Mouse (Mus musculus): Measurements from ENCODE around the gene Zfp874a. TPM values are rescaled to one million over a fixed set of nuclear protein-coding genes. Genes with fewer than 3 reads are reported as not detected.
"Not testable (repeated sequence)": the region's sequence is repeated elsewhere in the genome, so short reads cannot be mapped to it uniquely, and the experiment has no call there.

The Zfp874a gene
- total RNA-seq (2021): 1 to 10 TPM; 7.1 to 7.8 TPM

- DNase-seq (ENCODE audit: low spot score): peak; percentile 84
- intact Hi-C loops (cut with DNase I): loop anchor here (2.0 to 5.0 kb wide), 2 partner anchors 33 to 76 kb away; partner anchors contain the start of genes Gm26965, Zfp87 and Zfp874b
Observed at GRCm38 (mm10) chr13:67451172-67452020, at the start of gene Zfp874a. Gene Zfp874a, minus strand, starts transcription at chr13:67451624.

- intact Hi-C loops (cut with DNase I): loop anchor here (1.0 kb wide), 1 partner anchor 23 kb away; no protein-coding TSS in a partner anchor
- no peak for DNase-seq (ENCODE audit: low spot score)
Observed at GRCm38 (mm10) chr13:67500908-67501307, 49.5 kb upstream of the Zfp874a start.

GRCm38 (mm10) chr13:67500084-67500719 is 48.8 kb upstream of the Zfp874a start, which contains the start of gene Zfp58:
Gene Zfp58, minus strand, starts transcription at chr13:67500555.
- intact Hi-C loops (cut with DNase I): loop anchor here (1.0 kb wide), 1 partner anchor 24 kb away; no protein-coding TSS in a partner anchor

GRCm38 (mm10) chr13:67495631-67496030 is 44.2 kb upstream of the Zfp874a start:
- intact Hi-C loops (cut with DNase I): no loop called here
- no peak for DNase-seq (ENCODE audit: low spot score)

More at GRCm38 (mm10) chr13:67500084-67500719, 48.8 kb upstream of the Zfp874a start, which contains the start of gene Zfp58:
- DNase-seq (ENCODE audit: low spot score): peak; percentile 75

GRCm38 (mm10) chr13:67484424-67484811 is 33.0 kb upstream of the Zfp874a start:
- intact Hi-C loops (cut with DNase I): loop anchor here (2.0 kb wide), 1 partner anchor 32 kb away; no protein-coding TSS in a partner anchor
- DNase-seq (ENCODE audit: low spot score): no peak

- intact Hi-C loops (cut with DNase I): loop anchor here (2.0 kb wide), 1 partner anchor 31 kb away; no protein-coding TSS in a partner anchor
- peak; percentile 79 for DNase-seq (ENCODE audit: low spot score)
Observed at GRCm38 (mm10) chr13:67483625-67484423, 32.4 kb upstream of the Zfp874a start, which contains the start of gene Zfp874b. Gene Zfp874b, minus strand, starts transcription at chr13:67484258.

GRCm38 (mm10) chr13:67481528-67481927 is 30.1 kb upstream of the Zfp874a start:
- DNase-seq (ENCODE audit: low spot score): no peak
- intact Hi-C loops (cut with DNase I): no loop called here

- intact Hi-C loops (cut with DNase I): no loop called here
- no peak for DNase-seq (ENCODE audit: low spot score)
Observed at GRCm38 (mm10) chr13:67469274-67469673, 17.9 kb upstream of the Zfp874a start.

GRCm38 (mm10) chr13:67463506-67464185 is 12.2 kb upstream of the Zfp874a start:
- intact Hi-C loops (cut with DNase I); DNase-seq (ENCODE audit: low spot score): not testable (repeated sequence)

- DNase-seq (ENCODE audit: low spot score): no peak
- intact Hi-C loops (cut with DNase I): loop anchor here (2.0 to 5.0 kb wide), 2 partner anchors 33 to 75 kb away; partner anchors contain the start of genes Gm26965, Zfp87 and Zfp874b
Observed at GRCm38 (mm10) chr13:67452021-67452309, 541 bp upstream of the Zfp874a start.

- DNase-seq (ENCODE audit: low spot score); intact Hi-C loops (cut with DNase I): not testable (repeated sequence)
Observed at GRCm38 (mm10) chr13:67437095-67437494, 14.3 kb downstream of the Zfp874a start.

- no peak for DNase-seq (ENCODE audit: low spot score)
- intact Hi-C loops (cut with DNase I): no loop called here
Observed at GRCm38 (mm10) chr13:67428116-67428515, 23.3 kb downstream of the Zfp874a start.

- intact Hi-C loops (cut with DNase I); DNase-seq (ENCODE audit: low spot score): not testable (repeated sequence)
Observed at GRCm38 (mm10) chr13:67425699-67426098, 25.7 kb downstream of the Zfp874a start.

- DNase-seq (ENCODE audit: low spot score); intact Hi-C loops (cut with DNase I): not testable (repeated sequence)
Observed at GRCm38 (mm10) chr13:67422532-67422931, 28.9 kb downstream of the Zfp874a start.

GRCm38 (mm10) chr13:67421207-67421857 is 30.1 kb downstream of the Zfp874a start, which contains the start of gene Zfp459:
Gene Zfp459, minus strand, starts transcription at chr13:67421418.
- intact Hi-C loops (cut with DNase I): no loop called here
- DNase-seq (ENCODE audit: low spot score): no peak

- no peak for DNase-seq (ENCODE audit: low spot score)
- intact Hi-C loops (cut with DNase I): no loop called here
Observed at GRCm38 (mm10) chr13:67420558-67421206, 30.7 kb downstream of the Zfp874a start.

GRCm38 (mm10) chr13:67416811-67417210 is 34.6 kb downstream of the Zfp874a start:
- intact Hi-C loops (cut with DNase I): no loop called here
- DNase-seq (ENCODE audit: low spot score): no peak

GRCm38 (mm10) chr13:67415759-67416158 is 35.7 kb downstream of the Zfp874a start:
- intact Hi-C loops (cut with DNase I): no loop called here
- no peak for DNase-seq (ENCODE audit: low spot score)

Measured in heart, postnatal 25 days (tissue).